Mouse (Mus musculus): ENCODE results near the gene Thrb.
"Not testable (repeated sequence)": the region's sequence is repeated elsewhere in the genome, so short reads cannot be mapped to it uniquely, and the experiment has no call there.

The Thrb gene

DNA sequence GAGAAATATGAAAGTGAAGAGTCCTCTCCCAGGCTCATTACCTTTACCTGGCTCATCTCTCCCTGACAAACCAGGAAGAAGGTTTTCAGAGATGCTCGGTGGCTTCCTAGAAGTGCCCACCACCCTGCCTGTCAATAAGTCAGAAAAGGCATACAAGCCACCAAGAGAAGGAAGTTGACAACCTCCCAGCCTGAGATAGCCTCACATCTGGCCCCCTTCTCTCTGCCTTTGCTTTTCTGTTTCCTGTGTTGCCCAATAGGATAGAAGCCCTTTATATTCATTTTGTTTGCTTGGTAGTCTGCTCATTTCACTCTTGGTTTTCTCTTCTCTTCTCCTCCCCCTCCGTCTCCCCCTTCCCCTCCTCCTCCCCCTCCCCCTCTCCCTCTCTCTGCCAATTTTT lies 273.4 kb downstream of the Thrb start:
- in situ Hi-C loops (cut with MboI, MseI): no loop called here

DNA sequence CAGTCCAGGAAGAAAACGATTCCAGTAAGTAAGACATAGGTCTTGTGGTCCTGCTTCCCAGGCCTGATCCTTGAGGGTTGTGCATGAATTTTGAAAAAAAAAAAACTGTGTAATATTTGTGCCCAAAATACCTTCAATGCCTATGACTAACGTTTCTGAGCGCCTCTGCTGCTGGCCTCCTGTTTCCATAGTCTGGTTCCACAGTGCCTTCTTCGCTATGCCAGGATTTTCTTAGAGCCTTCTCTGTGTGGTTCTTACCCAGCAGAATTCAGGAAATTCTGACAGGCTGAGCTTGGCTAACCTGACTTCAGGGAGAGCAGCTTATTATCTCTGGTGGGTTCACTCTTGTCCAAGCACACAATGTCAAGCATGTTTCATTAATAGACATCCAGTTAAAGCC lies 274.7 kb downstream of the Thrb start:
- in situ Hi-C loops (cut with MboI, MseI): not testable (repeated sequence)

DNA sequence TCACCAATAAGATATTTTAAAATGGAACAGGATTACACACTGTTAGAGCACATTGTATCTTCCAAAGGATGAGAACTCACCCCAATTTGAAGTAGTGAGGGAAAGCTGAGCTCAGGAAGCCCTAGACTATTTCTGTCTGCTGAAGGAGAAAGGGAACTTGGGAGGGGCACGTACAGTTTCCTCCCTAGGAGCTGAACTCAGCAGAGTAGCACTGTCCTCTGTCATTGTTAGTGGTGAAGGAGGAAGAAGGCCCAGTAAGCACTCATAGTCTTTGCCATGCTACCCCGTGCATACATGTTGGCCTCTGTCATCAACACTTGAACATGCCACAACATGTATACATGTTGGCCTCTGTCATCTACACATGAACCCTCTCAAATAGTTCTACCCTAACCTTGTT lies 294.0 kb downstream of the Thrb start:
- in situ Hi-C loops (cut with MboI, MseI): loop anchor here (25.0 kb wide), 1 partner anchor 542 kb away; no protein-coding TSS in a partner anchor

DNA sequence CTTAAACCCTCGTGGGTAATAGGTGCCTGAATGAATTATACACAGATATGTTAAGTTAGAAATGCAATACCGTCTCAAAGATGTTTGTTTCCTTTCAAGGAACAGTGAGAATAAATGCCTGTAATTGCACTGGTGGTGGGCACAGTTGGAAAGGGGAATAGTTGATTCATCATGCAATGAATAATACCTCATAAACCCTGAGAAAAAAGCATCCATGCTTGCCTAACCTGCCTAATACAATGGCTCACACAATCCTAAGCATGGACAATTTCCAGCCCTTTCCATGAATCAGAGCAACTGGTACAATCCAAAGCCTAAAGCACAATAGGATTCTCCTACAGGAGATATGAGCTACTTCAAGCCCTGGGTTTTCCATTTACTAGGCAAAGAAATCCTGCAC lies 299.8 kb downstream of the Thrb start:
- in situ Hi-C loops (cut with MboI, MseI): loop anchor here (25.0 kb wide), 1 partner anchor 548 kb away; no protein-coding TSS in a partner anchor

DNA sequence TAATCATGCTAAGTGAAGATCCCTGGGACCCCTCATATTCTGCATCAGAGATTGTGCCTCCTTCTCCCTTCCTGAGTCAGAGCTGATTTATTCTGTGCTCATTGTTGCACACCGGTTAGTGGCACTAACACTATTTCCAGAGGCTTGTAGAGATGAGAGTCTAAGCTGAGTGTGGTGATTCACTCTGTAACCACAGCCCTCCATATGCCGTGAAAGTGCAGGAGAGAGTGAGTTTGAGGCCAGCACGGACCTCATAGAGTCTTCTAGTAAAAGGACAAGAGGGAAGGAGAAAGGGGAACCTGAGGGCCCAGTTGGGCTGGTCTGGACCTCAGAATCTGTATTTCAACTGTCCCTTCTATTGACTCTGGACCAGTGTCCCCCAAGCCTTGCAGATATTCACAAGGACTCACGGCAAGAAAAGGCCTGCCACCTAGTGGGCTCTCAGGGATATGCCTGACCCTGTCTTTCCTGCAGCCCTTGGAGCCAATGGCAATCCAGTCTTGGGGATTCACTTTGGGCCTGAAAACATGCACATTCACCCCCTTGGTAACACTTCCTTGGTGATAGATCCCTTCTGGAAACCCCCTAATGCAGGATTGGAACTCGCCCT lies 307.2 kb downstream of the Thrb start:
- in situ Hi-C loops (cut with MboI, MseI): loop anchor here (25.0 kb wide), 1 partner anchor 555 kb away; no protein-coding TSS in a partner anchor

DNA sequence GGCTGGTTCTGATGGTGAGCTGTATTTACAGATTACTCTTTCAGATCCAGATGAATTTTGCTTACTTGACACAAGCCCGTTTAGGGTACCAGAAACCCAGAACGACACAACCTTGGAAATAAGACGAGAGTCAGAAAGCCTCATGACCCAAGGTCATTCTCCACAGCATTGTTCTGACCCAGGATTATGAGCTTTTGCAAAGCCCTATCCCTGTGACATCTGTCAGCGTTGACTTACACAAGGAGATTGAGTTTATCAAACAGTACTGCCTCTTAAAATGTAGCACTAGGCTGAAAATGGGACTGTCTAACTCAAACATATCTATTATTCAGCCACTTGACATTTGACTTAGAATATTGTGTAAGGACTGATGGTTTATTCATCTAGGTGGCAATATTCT lies 312.1 kb downstream of the Thrb start:
- in situ Hi-C loops (cut with MboI, MseI): loop anchor here (25.0 kb wide), 1 partner anchor 560 kb away; no protein-coding TSS in a partner anchor

DNA sequence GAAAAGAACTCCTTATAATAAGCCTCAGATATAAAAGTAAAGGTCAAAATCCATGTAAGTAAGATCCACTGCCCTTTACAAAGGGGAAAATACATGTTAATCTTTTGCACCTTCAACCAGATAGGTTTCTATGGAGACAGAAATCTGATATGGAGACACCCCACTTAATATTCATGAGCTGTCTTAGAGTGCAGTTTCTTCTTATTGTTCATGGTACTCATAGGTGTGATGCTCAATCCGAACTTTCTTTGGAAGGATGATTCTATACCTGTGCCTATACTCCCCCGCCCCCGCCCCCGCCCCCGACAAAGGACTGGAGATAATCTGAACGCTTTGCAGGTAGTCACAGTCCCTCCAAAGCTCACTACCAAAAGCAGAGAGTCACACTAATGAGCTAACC lies 312.6 kb downstream of the Thrb start:
- in situ Hi-C loops (cut with MboI, MseI): loop anchor here (25.0 kb wide), 1 partner anchor 560 kb away; no protein-coding TSS in a partner anchor

DNA sequence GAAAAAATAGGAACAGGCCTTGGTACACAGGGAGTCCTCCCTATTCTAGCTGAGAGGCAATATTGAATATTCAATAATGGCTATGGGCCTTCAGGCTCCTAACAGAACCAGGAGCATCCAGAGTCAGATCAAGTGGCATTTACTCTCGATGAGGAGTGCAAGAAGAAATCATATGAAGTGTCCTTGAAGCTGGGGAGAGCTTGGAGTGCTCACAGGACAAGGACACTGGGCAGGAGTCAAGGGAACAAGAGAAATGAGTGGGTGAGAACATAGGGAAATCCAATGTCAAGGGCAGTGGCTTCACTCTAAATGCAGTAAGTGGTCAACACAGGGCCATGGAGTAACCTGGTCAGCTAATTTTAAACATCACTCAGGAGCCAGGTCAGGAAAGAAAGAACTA lies 315.7 kb downstream of the Thrb start:
- in situ Hi-C loops (cut with MboI, MseI): no loop called here

DNA sequence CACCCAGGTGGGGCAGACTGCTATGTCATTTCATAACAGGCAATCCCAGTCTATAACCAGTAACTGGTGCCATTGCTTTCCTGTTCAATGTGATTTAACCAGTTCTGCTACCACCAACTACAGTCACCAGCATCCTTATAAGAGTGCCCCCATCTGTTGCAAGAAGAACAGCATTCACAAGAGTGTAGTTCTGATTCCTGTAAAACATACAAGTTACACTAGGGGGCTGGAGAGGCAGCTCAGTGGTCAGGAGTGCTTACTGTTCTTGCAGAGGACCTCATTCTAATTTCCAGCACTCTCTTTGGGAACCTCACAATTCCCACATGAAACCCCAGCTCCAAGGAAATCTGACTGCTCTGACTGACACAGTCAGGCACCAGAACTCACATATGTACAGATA lies 318.2 kb downstream of the Thrb start:
- in situ Hi-C loops (cut with MboI, MseI): no loop called here

DNA sequence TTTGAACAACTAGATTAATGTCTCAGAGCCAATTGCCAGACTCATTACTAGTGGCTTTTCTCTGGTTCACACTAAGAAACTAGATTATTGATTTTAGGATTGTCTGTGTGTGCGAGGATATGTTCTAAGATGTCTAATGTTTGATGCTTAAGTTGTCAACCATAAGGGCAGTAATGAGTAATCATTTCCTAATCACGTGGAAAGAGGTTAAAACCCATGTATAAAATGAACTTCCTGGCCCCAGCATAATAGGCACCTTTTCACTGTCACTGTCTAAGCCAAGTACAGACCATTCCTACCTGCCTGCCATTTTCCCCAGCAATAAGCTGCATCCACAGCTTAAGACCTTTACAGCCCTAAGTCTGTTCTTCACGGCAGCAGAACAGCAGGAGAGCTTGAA lies 321.2 kb downstream of the Thrb start:
- in situ Hi-C loops (cut with MboI, MseI): no loop called here

DNA sequence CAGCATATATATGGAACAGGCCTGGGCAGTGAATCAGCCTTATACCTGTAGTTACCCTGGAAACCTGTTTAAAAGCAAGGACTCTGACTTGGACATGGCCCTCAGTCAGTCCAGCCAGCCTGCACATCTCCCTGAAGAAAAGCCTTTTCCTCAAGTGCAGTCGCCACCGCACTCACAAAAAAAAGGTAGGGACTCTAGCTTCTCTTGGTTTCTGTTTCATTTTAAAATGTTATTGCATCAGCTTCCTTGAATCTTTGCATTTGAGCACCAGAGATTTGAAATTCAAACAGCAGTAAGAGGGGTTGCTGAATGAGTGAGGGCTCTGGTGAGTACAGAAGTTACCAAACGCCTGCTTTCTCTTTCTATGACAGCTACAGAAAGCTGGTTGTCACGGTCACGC lies 322.0 kb downstream of the Thrb start:
- in situ Hi-C loops (cut with MboI, MseI): no loop called here

DNA sequence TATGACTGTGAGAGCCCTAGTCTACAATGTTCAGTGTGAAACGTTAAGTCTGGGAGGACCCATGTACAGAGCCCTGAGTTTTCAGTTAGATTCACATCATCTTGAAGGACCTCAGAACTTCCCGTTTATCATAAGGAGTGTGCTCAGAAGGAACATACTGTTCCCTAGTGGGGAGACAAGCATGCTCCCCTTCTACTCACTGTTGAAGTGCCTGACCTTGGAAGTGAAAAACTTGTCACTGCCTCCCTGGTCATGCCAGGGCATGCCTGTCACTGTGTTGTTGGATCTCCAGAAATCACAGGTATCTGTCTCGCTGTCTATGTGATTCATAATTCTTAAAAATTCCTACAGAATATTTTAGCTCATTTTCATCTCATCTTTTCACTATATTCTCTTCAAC lies 323.3 kb downstream of the Thrb start:
- in situ Hi-C loops (cut with MboI, MseI): no loop called here

DNA sequence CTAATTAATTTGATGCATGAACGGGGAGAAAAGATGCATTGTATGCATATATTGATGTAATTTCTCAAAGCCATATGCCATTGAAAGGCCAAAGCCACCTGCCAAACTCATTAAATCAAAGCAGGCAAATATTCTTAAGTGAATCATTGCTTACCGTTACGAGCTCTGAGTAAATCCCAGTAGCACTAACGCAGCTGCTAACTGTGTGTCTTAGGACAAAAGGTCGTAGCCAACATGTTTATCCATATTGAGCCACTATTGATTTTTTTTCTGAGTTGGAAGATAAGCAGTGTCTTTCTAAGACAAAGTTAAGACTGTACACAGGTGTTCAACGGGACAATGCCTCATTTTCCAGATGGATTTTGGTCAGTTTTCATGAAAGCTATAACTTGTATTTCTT lies 323.8 kb downstream of the Thrb start:
- in situ Hi-C loops (cut with MboI, MseI): no loop called here

DNA sequence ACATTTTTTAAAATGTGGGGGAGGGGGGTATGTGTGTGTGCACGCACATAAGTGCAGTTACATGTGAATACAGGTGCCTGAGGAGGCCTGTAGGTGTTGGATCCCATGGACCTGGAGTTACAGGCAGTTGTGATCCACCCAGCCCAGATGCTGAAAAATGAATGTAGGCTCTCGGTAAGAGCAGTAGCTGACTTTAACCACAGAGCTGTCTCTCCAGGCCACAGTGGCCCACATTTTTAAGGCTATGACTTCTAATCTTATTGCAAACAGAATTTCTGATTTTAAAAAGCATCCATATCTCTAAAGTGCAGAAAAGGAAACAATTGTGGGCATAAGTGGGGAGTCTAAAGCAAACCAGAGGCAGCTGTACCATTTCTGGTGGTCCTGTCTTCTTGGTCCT lies 328.5 kb downstream of the Thrb start:
- in situ Hi-C loops (cut with MboI, MseI): no loop called here

DNA sequence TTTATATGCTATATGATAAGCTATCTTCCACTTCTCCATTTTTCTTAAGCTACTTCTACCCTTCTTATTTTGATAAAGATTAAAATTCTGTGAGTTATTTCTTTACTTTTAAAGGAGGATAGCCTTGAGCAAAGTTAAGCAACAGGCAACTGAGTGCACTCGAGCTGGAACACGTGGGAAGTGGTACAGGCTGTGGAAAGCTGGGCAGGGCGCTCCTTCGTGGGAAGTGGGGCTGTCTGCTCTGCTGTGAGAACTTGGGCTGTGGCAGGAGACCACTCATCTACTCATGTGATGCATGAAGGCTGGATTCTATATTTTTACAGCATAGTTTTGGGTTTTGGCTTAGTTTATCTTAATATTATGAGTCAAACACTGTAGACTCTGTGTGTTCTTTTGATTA lies 329.1 kb downstream of the Thrb start:
- in situ Hi-C loops (cut with MboI, MseI): no loop called here

DNA sequence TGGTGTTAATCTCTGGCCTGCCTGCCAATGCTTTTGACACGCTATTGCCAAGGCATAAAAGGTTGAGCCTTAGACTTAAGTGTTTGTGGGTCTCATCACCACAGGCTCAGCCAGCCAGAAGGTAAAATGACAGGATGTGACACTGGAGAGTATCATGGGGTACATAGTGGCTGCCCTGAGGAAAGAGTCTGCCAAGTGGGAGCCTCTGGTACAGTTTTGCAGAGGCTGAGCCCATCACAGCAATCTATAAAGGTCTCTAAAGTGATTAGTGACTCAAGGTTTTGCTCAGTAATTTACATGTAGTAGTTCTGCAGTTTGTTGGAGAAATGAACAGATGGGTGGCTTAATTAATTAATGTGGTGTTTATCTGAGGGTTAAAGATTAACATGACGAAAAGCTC lies 330.1 kb downstream of the Thrb start:
- in situ Hi-C loops (cut with MboI, MseI): no loop called here

DNA sequence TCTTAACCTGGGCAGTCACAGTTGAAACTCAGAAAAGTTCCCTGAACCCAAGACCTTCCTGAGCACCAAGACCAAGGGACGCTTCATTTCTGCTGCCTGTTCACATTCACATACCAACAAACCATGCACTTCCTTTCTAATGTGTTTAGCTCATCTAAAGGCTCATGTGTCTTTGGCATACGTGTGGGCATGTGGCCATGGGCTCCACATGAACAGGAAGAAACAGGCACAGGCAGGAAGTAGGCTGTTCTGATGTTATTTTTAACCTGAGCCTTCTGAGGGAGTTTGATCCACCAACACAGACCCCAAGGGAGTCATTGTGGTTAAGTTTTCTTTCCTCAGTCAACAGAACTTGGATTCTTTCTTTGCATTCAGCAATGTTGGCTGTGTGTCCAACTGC lies 341.8 kb downstream of the Thrb start:
- in situ Hi-C loops (cut with MboI, MseI): no loop called here

DNA sequence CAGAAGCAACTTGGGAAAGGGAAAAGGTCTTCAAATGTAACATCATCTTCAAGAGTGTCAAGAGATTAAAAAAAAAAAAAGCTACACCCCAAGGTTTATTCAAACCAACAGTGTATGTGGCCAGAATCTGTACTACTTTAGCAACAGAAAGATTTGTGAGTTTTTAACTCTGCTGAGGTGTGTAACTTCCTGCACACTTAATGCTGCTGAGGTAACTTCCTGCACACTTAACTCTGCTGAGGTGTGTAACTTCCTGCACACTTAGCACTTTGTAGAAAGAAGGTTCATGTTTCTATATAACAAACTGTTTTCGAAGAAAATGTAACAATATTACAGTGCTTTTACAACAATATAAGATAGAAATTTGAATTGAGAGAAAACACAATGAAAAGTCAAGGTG lies 343.6 kb downstream of the Thrb start:
- in situ Hi-C loops (cut with MboI, MseI): no loop called here

DNA sequence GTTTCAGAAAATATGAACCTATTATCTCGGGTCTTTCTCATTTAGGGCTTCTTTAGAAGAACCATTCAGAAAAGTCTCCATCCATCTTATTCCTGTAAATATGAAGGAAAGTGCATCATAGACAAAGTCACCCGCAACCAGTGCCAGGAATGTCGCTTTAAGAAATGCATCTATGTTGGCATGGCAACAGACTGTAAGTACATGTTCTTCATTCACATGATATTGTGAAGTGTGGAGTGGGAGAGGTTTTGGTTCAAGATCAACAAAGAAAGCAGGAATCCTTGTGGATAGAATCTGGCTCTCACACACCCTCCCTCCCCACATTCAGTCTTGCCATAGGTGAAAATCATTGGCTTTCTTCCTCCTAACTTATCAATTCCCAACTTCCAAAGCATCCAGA lies 348.5 kb downstream of the Thrb start:
- in situ Hi-C loops (cut with MboI, MseI): no loop called here

DNA sequence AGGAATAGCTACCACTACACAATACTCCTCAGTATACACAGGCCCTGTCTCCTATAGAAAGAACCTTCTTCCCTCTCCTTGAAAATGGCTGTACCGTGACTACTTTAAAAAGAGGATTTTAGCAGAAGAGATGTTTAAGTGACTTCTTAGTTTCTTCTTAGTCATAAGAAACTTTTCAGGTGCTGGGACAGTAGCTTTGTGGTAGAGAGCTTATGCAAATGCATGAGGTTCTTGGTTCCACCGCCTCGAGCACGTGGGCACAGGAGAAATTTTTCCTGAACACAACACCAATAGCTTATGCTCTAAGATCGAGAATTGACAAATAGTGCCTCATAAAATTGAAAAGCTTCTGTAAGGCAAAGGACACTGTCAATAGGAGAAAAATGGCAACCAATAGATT lies 356.5 kb downstream of the Thrb start:
- in situ Hi-C loops (cut with MboI, MseI): no loop called here

DNA sequence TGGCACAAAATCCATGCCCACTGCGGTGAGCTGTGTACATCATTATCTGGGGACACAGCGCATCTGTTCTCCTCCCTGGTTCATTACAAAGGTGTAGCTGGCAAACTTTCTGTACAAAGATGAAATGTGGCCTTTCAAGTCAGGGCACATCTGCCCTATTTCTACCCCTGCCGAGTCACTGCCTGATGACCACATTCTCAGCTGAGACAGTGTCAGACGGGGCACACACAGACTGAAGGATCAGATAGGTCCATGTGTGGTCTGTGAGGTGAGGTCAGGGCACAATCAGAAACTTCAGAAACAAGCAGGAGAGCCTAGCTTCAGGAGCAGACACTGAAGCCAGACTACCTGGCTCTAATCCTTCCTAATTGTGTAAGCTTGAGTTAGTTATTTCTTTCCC lies 360.1 kb downstream of the Thrb start:
- in situ Hi-C loops (cut with MboI, MseI): no loop called here

DNA sequence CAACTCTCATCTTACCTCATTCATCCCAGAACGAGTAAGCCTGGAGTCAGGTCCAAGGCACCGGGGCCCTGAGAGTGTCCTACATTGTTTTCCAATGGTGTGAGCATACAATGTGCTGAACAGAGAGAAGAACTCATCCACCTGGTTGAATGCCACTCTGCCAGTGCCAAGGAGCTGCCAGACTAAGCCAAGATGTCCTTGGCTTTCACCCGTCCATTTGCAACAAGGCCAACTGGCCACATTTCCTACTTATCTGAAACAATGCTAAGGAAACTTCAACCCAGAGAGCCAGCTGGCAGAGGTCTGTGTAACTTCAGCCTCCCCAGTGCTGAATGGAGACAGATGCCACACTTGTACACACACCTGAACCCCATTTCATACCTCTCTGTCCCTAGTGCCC lies 360.6 kb downstream of the Thrb start:
- in situ Hi-C loops (cut with MboI, MseI): no loop called here

DNA sequence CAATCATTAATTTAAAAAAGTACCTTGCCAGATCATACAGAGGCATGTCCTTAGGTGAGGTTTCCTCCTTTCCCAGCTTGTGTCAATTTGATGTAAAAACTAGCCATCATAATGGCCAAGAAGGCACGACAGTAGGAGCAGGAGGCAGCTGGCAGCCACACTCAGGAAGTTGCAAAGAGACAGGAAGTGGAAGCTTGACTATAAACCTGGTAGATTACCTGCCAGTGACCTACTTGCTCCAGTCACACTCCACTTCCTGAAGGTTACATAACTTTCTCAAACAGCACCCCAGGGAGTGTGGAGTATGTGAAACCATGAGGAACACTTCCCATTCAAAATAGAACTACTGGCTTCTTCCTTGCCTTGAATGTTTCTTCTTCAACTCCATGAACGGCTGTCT lies 361.7 kb downstream of the Thrb start:
- in situ Hi-C loops (cut with MboI, MseI): no loop called here

DNA sequence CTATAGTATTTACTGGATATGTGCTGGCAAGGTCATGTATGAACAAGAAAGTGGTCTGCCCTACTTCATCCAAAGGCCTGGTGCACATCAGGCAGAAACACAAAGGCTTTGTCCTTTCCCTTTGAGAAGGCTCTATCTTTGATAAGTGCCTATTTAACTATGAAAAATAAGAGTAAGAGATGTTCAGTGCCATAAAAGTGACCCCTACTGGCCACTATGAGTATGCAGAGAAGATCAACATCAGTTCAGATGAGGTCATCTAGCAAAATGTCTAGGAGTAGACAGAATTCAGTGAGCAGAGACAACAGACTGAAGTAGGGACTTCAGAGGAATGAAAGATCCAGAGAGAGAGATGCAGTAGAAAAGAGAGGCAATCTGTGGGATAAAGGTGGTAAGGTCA lies 362.3 kb downstream of the Thrb start:
- in situ Hi-C loops (cut with MboI, MseI): no loop called here

All from regulatory T cell (primary cell).